Mouse (Mus musculus) stomach, postnatal 0 days (tissue): Measurements from ENCODE around the gene 1810013L24Rik.

Experiments
- CTCF ChIP-seq: IDR thresholded peaks from 2 replicates; pipeline ENCODE4 v1.5.1; 2016; ENCODE audit warnings: antibody characterized with exemption, low read depth, mild to moderate bottlenecking, moderate library complexity
- EP300 ChIP-seq: optimal IDR thresholded peaks from 2 replicates; pipeline ENCODE3; 2016; ENCODE audit warnings: antibody characterized with exemption

DNA sequence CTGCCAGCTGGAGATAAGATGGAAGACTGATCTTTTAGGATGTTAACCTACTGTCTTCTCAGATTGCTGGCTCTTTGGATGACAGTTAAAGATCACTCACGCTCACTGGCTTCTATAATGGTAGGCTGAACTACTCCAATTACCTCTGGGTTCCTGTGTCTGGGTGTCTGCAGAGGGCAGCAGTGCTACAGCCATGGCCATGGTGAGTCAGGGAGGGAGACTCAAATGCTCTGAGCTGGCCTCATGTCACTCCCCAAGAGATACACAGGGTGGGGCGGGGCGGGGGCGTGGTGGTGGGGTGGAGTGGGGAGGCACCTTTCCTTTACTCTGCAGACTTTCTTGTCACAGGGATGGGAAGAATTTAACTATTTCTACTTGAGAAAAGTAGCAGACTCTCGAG, 42.1 kb downstream of the 1810013L24Rik start:
- TF ChIP-seq CTCF: peak; percentile 58
- no peak for TF ChIP-seq EP300
